Comparison of ENCODE assay signal across 8 mouse cellular contexts in the genomic region with DNA sequence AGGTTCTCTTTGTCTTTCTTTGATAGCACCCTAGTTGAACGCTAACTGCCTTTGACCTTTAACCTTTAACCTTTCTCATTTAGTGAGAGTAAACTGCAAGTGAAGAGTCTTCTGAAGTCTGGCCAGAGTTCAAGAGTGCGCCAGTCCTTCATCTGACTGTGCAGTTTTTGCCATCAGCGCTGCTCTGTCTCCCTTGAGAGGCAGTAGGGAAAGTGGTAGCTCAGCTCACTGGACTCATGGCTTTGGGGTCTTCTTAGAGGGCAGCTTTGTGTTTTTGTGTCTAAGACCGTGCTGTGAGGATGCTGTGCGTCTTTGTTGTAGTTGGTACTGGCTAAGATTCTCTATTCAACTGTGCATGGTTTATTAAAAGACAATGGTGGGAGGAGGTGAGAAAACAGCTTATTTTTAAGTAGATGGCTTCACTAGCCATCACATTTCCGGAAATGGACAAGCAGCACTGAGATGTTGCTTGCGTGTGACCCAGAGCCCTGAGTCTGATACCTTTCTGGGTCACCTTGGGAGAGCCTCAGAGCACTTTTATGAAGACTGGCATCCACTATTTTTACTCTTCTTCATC. TPM values are rescaled to one million over a fixed set of nuclear protein-coding genes. Genes with fewer than 3 reads are reported as not detected.
A peak's percentile ranks its signal among the peaks of the same experiment; 100 is the strongest.
DNase-seq lines count a peak whose midpoint lies in the region; ATAC-seq and TF ChIP-seq lines count a peak whose summit lies in the region.

No protein-coding gene starts in this region.

- peak overlapping the region; percentile 96 for H3K4me3 ChIP-seq in heart, embryonic 11.5 days (ENCODE audit: low read depth, low read length)
- H3K4me3 ChIP-seq in ES-E14 (ENCODE audit: insufficient read depth in 1 of 2, low read depth in 1 of 2, low read length in 2 of 2, poor library complexity in 1 of 2, severe bottlenecking in 1 of 2): 0 out of 4 replicates have a peak overlapping the region, but pooled peaks have one; percentile 93 to 94
- H3K4me3 ChIP-seq in hindbrain, embryonic 15.5 days: 0 out of 2 replicates have a peak overlapping the region, but pooled peaks have one; percentile 80
- H3K4me3 ChIP-seq in liver, embryonic 15.5 days (replicated peaks): peak overlapping the region; percentile 97

- H3K27me3 ChIP-seq in heart, embryonic 11.5 days (ENCODE audit: control insufficient read depth, insufficient read depth, low read length): no peaks in the 10 kb centered on the region
- H3K27me3 ChIP-seq in hindbrain, embryonic 15.5 days: no peaks in the 10 kb centered on the region
- no peaks in the 10 kb centered on the region for H3K27me3 ChIP-seq in liver, embryonic 15.5 days

- H3K9ac ChIP-seq in heart, embryonic 11.5 days (ENCODE audit: low read depth, low read length): no peak overlapping the region
- H3K9ac ChIP-seq in ES-E14 (ENCODE audit: insufficient read depth, low read depth, low read length, poor library complexity, severe bottlenecking): 0 out of 2 replicates have a peak overlapping the region, but pooled peaks have one; percentile 4
- H3K9ac ChIP-seq in hindbrain, embryonic 15.5 days: no peak overlapping the region
- peak overlapping the region; percentile 99; the same call in 1 of the 2 replicates for H3K9ac ChIP-seq in liver, embryonic 15.5 days

- intact Hi-C loops in heart, postnatal 14 days (cut with DNase I): loop anchor here (2.0 kb wide), 1 partner anchor 38 kb away; no protein-coding TSS in a partner anchor
- intact Hi-C loops in left cerebral cortex, postnatal 36 days (cut with DNase I): loop anchor here (2.0 to 5.0 kb wide), 2 partner anchors 40 to 116 kb away; partner anchors contain the start of genes 1810049J17Rik and Golph3

- no peak for ATAC-seq in heart, embryonic 11.5 days (replicated peaks; ENCODE audit: insufficient number of reproducible peaks, low FRiP score, low TSS enrichment)
- no peak for ATAC-seq in hindbrain, embryonic 15.5 days (ENCODE audit: low FRiP score, low read depth)
- ATAC-seq in liver, embryonic 15.5 days (ENCODE audit: insufficient read depth): no peak

- no peak overlapping the region for H3K27ac ChIP-seq in heart, embryonic 11.5 days (ENCODE audit: low read depth, low read length)
- H3K27ac ChIP-seq in ES-E14 (ENCODE audit: insufficient read depth, low read depth, low read length, poor library complexity, severe bottlenecking): no peak overlapping the region
- H3K27ac ChIP-seq in hindbrain, embryonic 15.5 days (replicated peaks): no peak overlapping the region
- H3K27ac ChIP-seq in liver, embryonic 15.5 days (replicated peaks): peak overlapping the region; percentile 96; the same call in 1 of the 2 replicates

- 75% methylated on average over 7 of the region's 7 CpGs for WGBS in heart, embryonic 11.5 days (ENCODE audit: insufficient replicate concordance)
- 44% methylated on average over 7 of the region's 7 CpGs for WGBS in hindbrain, embryonic 15.5 days
- 70% methylated on average over 7 of the region's 7 CpGs for WGBS in liver, embryonic 15.5 days (ENCODE audit: insufficient replicate concordance)

- DNase-seq in heart, postnatal 14 days: no peak
- no peak for DNase-seq in ES-E14 (ENCODE audit: low read depth, low spot score)
- no peak for DNase-seq in left cerebral cortex, postnatal 36 days (ENCODE audit: low spot score in 2 of 2)
- DNase-seq in testis, postnatal 10 days (ENCODE audit: low spot score): no peak
- DNase-seq in spleen, adult 18-20 months: no peak

- H3K9me3 ChIP-seq in heart, embryonic 11.5 days (replicated peaks; ENCODE audit: control insufficient read depth, low read length): no peaks in the 10 kb centered on the region
- no peaks in the 10 kb centered on the region for H3K9me3 ChIP-seq in ES-E14 (ENCODE audit: control insufficient read depth, insufficient read depth, low read depth, low read length)
- H3K9me3 ChIP-seq in hindbrain, embryonic 15.5 days: no peaks in the 10 kb centered on the region
- H3K9me3 ChIP-seq in liver, embryonic 15.5 days (replicated peaks): no peaks in the 10 kb centered on the region

- in situ Hi-C loops in ES-E14 (cut with MboI; ENCODE audit: low sequenced_read_pairs in 2 of 2, unreplicated experiment in 2 of 2): no loop called here

- H3K36me3 ChIP-seq in heart, embryonic 11.5 days (ENCODE audit: control insufficient read depth, insufficient read depth, low read length): no peaks in the 10 kb centered on the region
- peaks cover 2% of the 10 kb centered on the region; the same call in 1 of the 2 replicates for H3K36me3 ChIP-seq in ES-E14 (ENCODE audit: control insufficient read depth, insufficient read depth, low read length, poor library complexity, severe bottlenecking)
- no peaks in the 10 kb centered on the region for H3K36me3 ChIP-seq in hindbrain, embryonic 15.5 days
- peaks cover 4% of the 10 kb centered on the region; the same call in 1 of the 2 replicates for H3K36me3 ChIP-seq in liver, embryonic 15.5 days (replicated peaks)

- H3K4me2 ChIP-seq in heart, embryonic 11.5 days: peak overlapping the region; percentile 84
- peak overlapping the region; percentile 63 for H3K4me2 ChIP-seq in hindbrain, embryonic 15.5 days
- H3K4me2 ChIP-seq in liver, embryonic 15.5 days: peak overlapping the region; percentile 86

- H3K4me1 ChIP-seq in heart, embryonic 11.5 days (ENCODE audit: control insufficient read depth, insufficient read depth, low read length): peaks cover 27% of the 10 kb centered on the region
- peaks cover 16 to 28% of the 10 kb centered on the region in 2 experiments for H3K4me1 ChIP-seq in ES-E14 (ENCODE audit: control insufficient read depth in 2 of 2, insufficient read depth in 2 of 2, low read length in 2 of 2, poor library complexity in 1 of 2)
- peaks cover 36% of the 10 kb centered on the region for H3K4me1 ChIP-seq in hindbrain, embryonic 15.5 days (replicated peaks)
- peaks cover 71% of the 10 kb centered on the region for H3K4me1 ChIP-seq in liver, embryonic 15.5 days (replicated peaks)

TF ChIP-seq in ES-E14, 5 proteins besides CTCF, POLR2A, EP300 and RAD21:
- TF ChIP-seq ZNF384 (IDR thresholded peaks at IDR 0.05; ENCODE audit: low read depth, low read length): no peak
- no peak for TF ChIP-seq ZC3H11A (IDR thresholded peaks at IDR 0.05; ENCODE audit: borderline replicate concordance, low read depth, low read length)
- TF ChIP-seq MAFK (IDR thresholded peaks at IDR 0.05; ENCODE audit: insufficient read depth, low read depth, low read length): no peak
- no peak for TF ChIP-seq HCFC1 (IDR thresholded peaks at IDR 0.05; ENCODE audit: borderline replicate concordance, insufficient read depth, low read length)
- TF ChIP-seq CHD2 (IDR thresholded peaks at IDR 0.05; ENCODE audit: low read depth, low read length): 0 out of 2 replicates have a peak, but pooled peaks have one; percentile 49

RNA-seq across cellular contexts. Expression of gene Mtmr12, which starts 1.9 kb away (rescaled TPM):
- 15.5 and 16.6 TPM in 2 replicates for polyA plus RNA-seq in heart, embryonic 11.5 days (2014; fragmentation: Nextera tagmentation; extraction: Ambion mirVana)
- total RNA-seq in heart, postnatal 14 days (2021): 10 to 100 TPM; 12.7 to 13.1 TPM
- 14.8 and 18.4 TPM in 2 replicates for total RNA-seq in ES-E14 (2012; rRNA removed)
- polyA plus RNA-seq in hindbrain, embryonic 15.5 days (2015; fragmentation: Nextera tagmentation; extraction: Ambion mirVana): 8.7 and 9.2 TPM in 2 replicates
- 7.2 and 8.1 TPM in 2 replicates for polyA plus RNA-seq in liver, embryonic 15.5 days (2015; fragmentation: Nextera tagmentation; extraction: Ambion mirVana)
- 10 to 100 TPM; 41.4 to 47.3 TPM for total RNA-seq in left cerebral cortex, postnatal 36 days (2021)

Comparison
In these comparisons a context has a peak if more than half of its experiments do, and no peak if none do; other contexts are left out.
1. H3K9ac ChIP-seq: peak in ES-E14 (single experiment) and liver, embryonic 15.5 days (single experiment); none in heart, embryonic 11.5 days (single experiment) and hindbrain, embryonic 15.5 days (single experiment).
2. Peak in every context shown above with its lines, with median percentiles within 50 percentile points of each other: H3K4me2 ChIP-seq and H3K4me3 ChIP-seq.